Mouse (Mus musculus) forebrain, embryonic 11.5 days (tissue): Measurements from ENCODE around the gene Cacng4. TPM values are rescaled to one million over a fixed set of nuclear protein-coding genes. Genes with fewer than 3 reads are reported as not detected.

Experiments used
- ATAC-seq: fragments of 200-750 bp; cut with Nextera tagmentation; replicated peaks from 2 replicates; pipeline ENCODE4 v1.8.0; 2017; ENCODE audit warnings: moderate TSS enrichment; ENCODE audit not compliant: low FRiP score
- DNase-seq: peaks from one replicate; pipeline ENCODE4 v3.0.0-alpha.2; 2017; ENCODE audit warnings: low spot score
- H3K27ac ChIP-seq: fragments of 300-500 bp; sonication (generic); 2 replicates; pipeline ENCODE4 v1.5.1; 2014; ENCODE audit warnings: low read depth, low read length
- H3K27me3 ChIP-seq: fragments of 300-500 bp; sonication (generic); 2 replicates; pipeline ENCODE4 v1.6.1; 2014; ENCODE audit warnings: mild to moderate bottlenecking, low read length, mixed read lengths; ENCODE audit not compliant: control insufficient read depth, insufficient read depth
- H3K36me3 ChIP-seq: fragments of 300-500 bp; sonication (generic); 2 replicates; pipeline ENCODE4 v1.6.1; 2014; ENCODE audit warnings: mild to moderate bottlenecking, low read length, moderate library complexity, mixed read lengths; ENCODE audit not compliant: control insufficient read depth, insufficient read depth
- H3K4me1 ChIP-seq: fragments of 300-500 bp; sonication (generic); replicated peaks from 2 replicates; pipeline ENCODE4 v1.6.1; 2014; ENCODE audit warnings: low read length, mixed read lengths; ENCODE audit not compliant: control insufficient read depth, insufficient read depth
- H3K4me2 ChIP-seq: fragments of 300-500 bp; sonication (generic); 2 replicates; pipeline ENCODE4 v1.6.1; 2014; ENCODE audit warnings: low read depth, mild to moderate bottlenecking, low read length, moderate library complexity, mixed read lengths; ENCODE audit not compliant: severe bottlenecking
- H3K4me3 ChIP-seq: fragments of 300-500 bp; sonication (generic); 2 replicates; pipeline ENCODE4 v1.5.1; 2014; ENCODE audit warnings: low read depth, low read length
- H3K9ac ChIP-seq: fragments of 300-500 bp; sonication (generic); 2 replicates; pipeline ENCODE4 v1.6.1; 2014; ENCODE audit warnings: low read length
- H3K9me3 ChIP-seq: fragments of 300-500 bp; sonication (generic); 2 replicates; pipeline ENCODE4 v1.6.1; 2016; ENCODE audit warnings: low read length, mixed read lengths; ENCODE audit not compliant: control insufficient read depth
- WGBS: fragments of 180-500 bp; shearing (Covaris S2); extraction: QIAGEN DNeasy Blood & Tissue Kit; methylation state at CpG from one replicate; pipeline ENCODE4 v1.1.7; 2014; 5-methylcytosine and 5-hydroxymethylcytosine counted together
- polyA plus RNA-seq: library from polyadenylated mRNA; unstranded; fragments of >200 nt; fragmentation: Nextera tagmentation; extraction: Ambion mirVana; gene quantifications from 2 replicates; pipeline ENCODE4 v1.2.1, GENCODE M21; 2014

Gene Cacng4
- polyA plus RNA-seq, 1 experiment from 2014 or later: 19.1 TPM

DNA sequence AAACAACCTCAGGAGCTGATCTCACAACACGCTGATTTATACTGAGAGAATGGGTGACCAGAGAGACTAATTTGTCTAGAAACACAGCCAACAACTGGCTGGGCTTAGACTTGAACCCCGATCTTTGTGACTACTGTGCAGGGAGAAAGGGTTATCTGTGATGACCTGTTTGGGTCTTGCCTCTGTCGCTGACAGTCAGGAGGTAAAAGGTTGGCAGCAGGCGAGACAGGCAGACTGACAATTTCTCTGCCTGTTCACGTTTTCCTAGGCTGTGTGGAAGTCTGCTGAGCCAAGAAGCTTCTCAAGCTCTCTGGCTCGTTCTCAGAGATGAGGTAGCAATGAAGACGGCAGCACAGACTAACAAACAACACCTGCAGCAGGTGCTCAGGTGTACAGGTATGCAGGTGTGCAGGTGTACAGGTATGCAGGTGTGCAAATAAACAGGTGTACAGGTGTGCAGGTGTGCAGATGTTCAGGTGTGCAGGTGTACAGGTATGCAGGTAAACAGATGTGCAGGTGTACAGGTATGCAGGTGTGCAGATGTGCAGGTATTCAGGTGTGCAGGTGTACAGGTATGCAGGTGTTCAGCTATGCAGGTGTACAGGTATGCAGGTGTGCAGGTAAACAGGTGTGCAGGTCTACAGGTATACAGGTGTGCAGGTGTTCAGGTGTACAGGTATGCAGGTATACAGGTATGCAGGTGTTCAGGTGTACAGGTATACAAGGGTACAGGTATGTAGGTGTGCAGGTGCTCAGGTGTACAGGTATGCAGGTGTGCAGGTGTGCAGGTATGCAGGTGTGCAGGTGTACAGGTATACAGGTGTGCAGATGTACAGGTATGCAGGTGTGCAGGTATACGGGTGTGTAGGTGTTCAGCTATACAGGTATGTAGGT is 10.2 kb downstream of the Cacng4 start:
- H3K9ac ChIP-seq: no peak overlapping the region
- DNase-seq (peak; percentile 70), ATAC-seq (no peak)
- H3K9me3 ChIP-seq: no peaks in the 10 kb centered on the region
- no peak overlapping the region for H3K27ac ChIP-seq
- no peaks in the 10 kb centered on the region for H3K36me3 ChIP-seq
- no peaks in the 10 kb centered on the region for H3K27me3 ChIP-seq
- H3K4me3 ChIP-seq: no peak overlapping the region
- H3K4me2 ChIP-seq: no peak overlapping the region
- H3K4me1 ChIP-seq: no peaks in the 10 kb centered on the region; the same call in 1 of the 2 replicates
- WGBS: 90% methylated on average over 8 of the region's 8 CpGs

DNA sequence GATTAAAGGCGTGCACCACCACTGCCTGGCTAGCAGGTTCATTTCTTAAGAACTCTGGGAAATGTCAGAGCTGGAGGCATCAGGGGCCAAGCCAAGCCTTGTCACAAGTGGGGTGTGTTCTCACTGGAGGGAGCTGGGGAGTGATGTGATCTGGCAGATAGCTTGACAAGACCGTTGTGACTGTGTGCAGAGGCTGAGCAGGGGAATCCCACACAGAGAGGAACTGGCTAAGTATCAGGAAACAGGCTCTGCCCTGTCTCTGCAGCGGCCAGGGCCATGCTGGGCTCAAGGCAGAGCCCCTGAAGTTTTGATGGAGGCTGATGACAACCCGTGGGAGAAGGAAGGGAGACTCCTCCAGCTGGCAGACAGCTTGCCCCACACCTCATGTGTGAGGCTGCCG is 11.8 kb downstream of the Cacng4 start:
- Histone ChIP-seq H3K4me2 (no peak overlapping the region), H3K36me3 (no peaks in the 10 kb centered on the region), H3K27ac (no peak overlapping the region), H3K4me3 (no peak overlapping the region), H3K9me3 (no peaks in the 10 kb centered on the region), H3K27me3 (no peaks in the 10 kb centered on the region), H3K4me1 (peaks cover 4% of the 10 kb centered on the region; the same call in 1 of the 2 replicates), H3K9ac (no peak overlapping the region)
- DNase-seq: no peak
- 78% methylated on average over 5 of the region's 5 CpGs for WGBS
- no peak for ATAC-seq

DNA sequence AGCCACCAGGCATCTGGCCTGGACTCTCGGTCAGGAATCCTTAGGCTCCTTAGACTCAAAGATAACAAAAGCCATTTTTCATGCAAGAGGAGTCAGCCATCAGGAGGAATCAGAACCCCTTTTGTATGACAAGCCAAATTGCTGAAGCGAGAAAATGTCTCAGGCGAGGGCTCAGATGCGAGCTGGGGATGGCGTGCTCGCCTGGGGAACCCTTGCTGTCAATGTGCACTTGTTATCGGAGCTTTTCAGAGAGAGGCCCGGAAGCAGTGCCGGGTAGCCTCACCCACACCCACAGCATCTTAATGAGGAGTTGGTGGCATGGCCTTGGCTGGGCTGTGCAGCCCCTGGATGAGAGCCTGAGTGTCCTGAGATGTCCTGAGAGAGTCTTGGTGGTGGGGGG is 15.5 kb downstream of the Cacng4 start:
- H3K27ac ChIP-seq: no peak overlapping the region
- no peak overlapping the region for H3K4me3 ChIP-seq
- no peaks in the 10 kb centered on the region for H3K36me3 ChIP-seq
- H3K9ac ChIP-seq: no peak overlapping the region
- peaks cover 12% of the 10 kb centered on the region for H3K4me1 ChIP-seq
- no peaks in the 10 kb centered on the region for H3K9me3 ChIP-seq
- DNase-seq: no peak
- no peak; the same call in 1 of the 2 replicates for ATAC-seq
- H3K27me3 ChIP-seq: no peaks in the 10 kb centered on the region
- 30% methylated on average over 9 of the region's 9 CpGs for WGBS
- H3K4me2 ChIP-seq: no peak overlapping the region

DNA sequence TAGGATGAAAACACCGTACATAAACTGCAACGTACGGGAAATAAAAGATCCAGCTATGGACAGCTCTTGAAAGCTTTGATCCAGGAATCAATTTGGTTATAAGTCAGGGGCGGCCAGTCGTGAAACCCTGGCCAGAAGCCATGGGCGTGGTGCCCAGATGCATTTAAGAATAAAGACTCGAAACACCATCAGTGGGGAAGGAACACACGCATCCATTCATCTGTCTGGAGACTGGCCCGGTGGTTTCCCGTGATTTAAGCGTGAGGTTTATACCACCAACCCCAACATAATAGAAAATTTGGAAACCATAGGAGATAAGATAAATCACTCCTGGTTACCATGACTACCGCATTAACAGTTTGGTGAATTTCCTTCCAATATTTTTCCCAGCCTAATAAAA is 16.9 kb downstream of the Cacng4 start:
- peaks cover 17% of the 10 kb centered on the region for H3K4me1 ChIP-seq
- no peaks in the 10 kb centered on the region for H3K9me3 ChIP-seq
- H3K27ac ChIP-seq: no peak overlapping the region
- H3K4me3 ChIP-seq: no peak overlapping the region
- no peaks in the 10 kb centered on the region for H3K27me3 ChIP-seq
- H3K4me2 ChIP-seq: no peak overlapping the region
- 67% methylated on average over 12 of the region's 12 CpGs for WGBS
- H3K9ac ChIP-seq: no peak overlapping the region
- no peak for ATAC-seq
- DNase-seq: no peak
- no peaks in the 10 kb centered on the region for H3K36me3 ChIP-seq

DNA sequence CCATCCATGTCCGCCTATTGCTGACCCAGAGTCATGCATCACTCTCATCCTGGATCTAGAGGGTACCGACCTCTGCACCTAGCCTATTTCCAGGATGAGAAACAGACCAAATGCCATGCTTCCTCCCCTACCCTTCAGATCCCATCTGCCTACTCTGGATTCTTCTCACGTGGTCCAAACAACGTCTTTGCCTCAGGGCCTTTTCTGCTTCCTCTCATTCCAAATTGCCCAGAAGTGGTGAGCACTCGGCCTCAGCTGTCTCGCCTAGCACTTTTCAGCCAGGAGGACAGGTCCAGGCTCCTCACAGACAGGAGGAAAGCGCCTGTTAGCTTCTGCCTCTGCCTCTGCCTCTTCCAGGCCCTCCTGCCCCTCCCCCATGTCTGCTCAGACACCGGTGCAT is 21.0 kb downstream of the Cacng4 start:
- DNase-seq: no peak
- Histone ChIP-seq H3K4me1 (peaks cover 16% of the 10 kb centered on the region), H3K4me2 (no peak overlapping the region), H3K9me3 (no peaks in the 10 kb centered on the region), H3K9ac (no peak overlapping the region), H3K27me3 (no peaks in the 10 kb centered on the region), H3K27ac (no peak overlapping the region), H3K4me3 (no peak overlapping the region), H3K36me3 (no peaks in the 10 kb centered on the region)
- ATAC-seq: no peak
- 62% methylated on average over 8 of the region's 8 CpGs for WGBS

DNA sequence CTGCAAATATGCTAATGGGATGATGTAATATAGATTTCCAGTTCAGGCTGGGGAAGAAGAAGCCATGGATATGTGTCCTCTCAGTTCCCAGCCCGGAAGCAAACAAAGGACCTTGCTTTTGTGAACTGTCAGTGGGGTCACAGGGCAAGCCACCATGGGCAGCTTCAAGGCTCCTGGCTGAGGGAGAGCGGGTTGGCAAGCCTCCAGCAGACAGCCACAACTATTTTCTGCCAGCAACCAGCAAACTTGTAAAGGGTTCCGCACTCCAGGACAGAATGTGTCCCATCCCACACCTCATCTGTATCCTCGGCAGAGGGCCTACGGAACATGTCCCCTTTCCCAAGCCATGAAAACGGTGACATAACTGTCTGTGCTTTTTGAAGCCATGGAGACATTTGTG is 22.4 kb downstream of the Cacng4 start:
- Histone ChIP-seq H3K4me1 (peaks cover 18% of the 10 kb centered on the region), H3K9ac (no peak overlapping the region), H3K4me3 (no peak overlapping the region), H3K27me3 (no peaks in the 10 kb centered on the region), H3K9me3 (no peaks in the 10 kb centered on the region), H3K36me3 (no peaks in the 10 kb centered on the region), H3K4me2 (no peak overlapping the region), H3K27ac (no peak overlapping the region)
- WGBS: 74% methylated on average over 6 of the region's 6 CpGs
- DNase-seq: no peak
- ATAC-seq: no peak

DNA sequence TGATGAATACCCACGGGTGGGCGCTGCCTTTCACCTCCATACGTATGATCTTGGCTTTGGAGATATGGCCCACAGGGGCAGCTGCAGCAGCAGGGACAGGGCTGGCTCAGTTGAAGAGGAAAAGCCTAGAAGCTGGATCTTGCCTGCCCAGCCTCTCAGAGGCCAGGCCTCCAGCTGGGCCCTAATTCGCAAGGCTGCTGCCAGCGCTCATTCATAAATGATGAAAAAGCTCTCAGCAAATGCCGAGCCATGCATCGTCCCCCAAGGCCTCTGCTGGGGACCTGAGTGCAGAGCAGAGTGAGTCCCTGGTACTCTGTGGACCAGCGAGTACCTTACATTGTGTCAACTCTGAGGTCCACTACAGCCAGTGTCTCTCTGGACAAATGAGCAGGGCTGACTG is 26.0 kb downstream of the Cacng4 start:
- WGBS: 53% methylated on average over 8 of the region's 8 CpGs
- no peak overlapping the region for H3K4me3 ChIP-seq
- H3K4me2 ChIP-seq: no peak overlapping the region
- H3K4me1 ChIP-seq: peaks cover 7% of the 10 kb centered on the region; the same call in 1 of the 2 replicates
- no peaks in the 10 kb centered on the region for H3K27me3 ChIP-seq
- no peaks in the 10 kb centered on the region for H3K9me3 ChIP-seq
- ATAC-seq (no peak), DNase-seq (no peak)
- no peaks in the 10 kb centered on the region for H3K36me3 ChIP-seq
- no peak overlapping the region for H3K27ac ChIP-seq
- H3K9ac ChIP-seq: no peak overlapping the region

DNA sequence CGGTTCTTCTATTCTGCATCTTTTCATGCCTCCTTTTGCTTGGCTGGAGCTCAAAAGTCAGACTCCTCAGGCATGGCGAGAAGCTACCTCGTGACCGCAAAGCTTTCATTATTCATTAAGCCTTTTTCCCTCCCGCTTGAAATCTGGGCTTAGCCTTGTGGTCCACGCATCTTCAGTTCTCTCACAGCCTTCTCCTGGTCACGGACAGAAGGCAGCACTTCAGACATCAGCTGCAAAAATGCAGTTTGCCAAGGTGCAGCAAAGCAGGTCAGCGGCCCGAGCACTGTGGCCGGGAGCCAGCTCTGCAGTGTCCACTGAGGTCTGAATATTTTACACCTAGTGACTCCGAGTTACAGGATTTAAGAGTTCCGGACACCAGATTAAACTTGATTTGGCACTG is 27.4 kb downstream of the Cacng4 start:
- ATAC-seq (no peak), DNase-seq (no peak)
- no peak overlapping the region for H3K4me3 ChIP-seq
- H3K9ac ChIP-seq: no peak overlapping the region
- H3K27me3 ChIP-seq: no peaks in the 10 kb centered on the region
- no peak overlapping the region for H3K27ac ChIP-seq
- WGBS: 56% methylated on average over 12 of the region's 12 CpGs
- no peak overlapping the region for H3K4me2 ChIP-seq
- H3K36me3 ChIP-seq: no peaks in the 10 kb centered on the region
- H3K9me3 ChIP-seq: no peaks in the 10 kb centered on the region
- peaks cover 9% of the 10 kb centered on the region for H3K4me1 ChIP-seq
